Mouse (Mus musculus) hindbrain, embryonic 13.5 days (tissue): Measurements from ENCODE around the gene Tnpo2. TPM values are rescaled to one million over a fixed set of nuclear protein-coding genes. Genes with fewer than 3 reads are reported as not detected.

ENCODE experiments used
- ATAC-seq: fragments of 200-750 bp; cut with Nextera tagmentation; 2 replicates; pipeline ENCODE4 v1.8.0; 2017; ENCODE audit warnings: moderate TSS enrichment; ENCODE audit not compliant: low FRiP score
- H3K27ac ChIP-seq: fragments of 300-500 bp; sonication (generic); 2 replicates; pipeline ENCODE4 v1.5.1; 2015; ENCODE audit warnings: inconsistent platforms, mild to moderate bottlenecking, moderate library complexity
- H3K27me3 ChIP-seq: fragments of 300-500 bp; sonication (generic); 2 replicates; pipeline ENCODE4 v1.6.1; 2015; ENCODE audit warnings: mild to moderate bottlenecking, inconsistent platforms
- H3K36me3 ChIP-seq: fragments of 300-500 bp; sonication (generic); 2 replicates; pipeline ENCODE4 v1.6.1; 2015; ENCODE audit warnings: mild to moderate bottlenecking, inconsistent platforms
- H3K4me1 ChIP-seq: fragments of 300-500 bp; sonication (generic); replicated peaks from 2 replicates; pipeline ENCODE4 v1.6.1; 2015; ENCODE audit warnings: inconsistent platforms
- H3K4me2 ChIP-seq: fragments of 300-500 bp; sonication (generic); 2 replicates; pipeline ENCODE4 v1.6.1; 2015; ENCODE audit warnings: inconsistent platforms, mild to moderate bottlenecking, moderate library complexity
- H3K4me3 ChIP-seq: fragments of 300-500 bp; sonication (generic); 2 replicates; pipeline ENCODE4 v1.5.1; 2015; ENCODE audit warnings: mild to moderate bottlenecking, inconsistent platforms
- H3K9ac ChIP-seq: fragments of 300-500 bp; sonication (generic); 2 replicates; pipeline ENCODE4 v1.6.1; 2015; ENCODE audit warnings: mild to moderate bottlenecking, inconsistent platforms
- H3K9me3 ChIP-seq: fragments of 300-500 bp; sonication (generic); 2 replicates; pipeline ENCODE4 v1.6.1; 2016; ENCODE audit warnings: inconsistent platforms
- WGBS: fragments of 180-500 bp; shearing (Covaris S2); methylation state at CpG from one replicate; pipeline ENCODE4 v1.1.7; 2015; 5-methylcytosine and 5-hydroxymethylcytosine counted together
- polyA plus RNA-seq: library from polyadenylated mRNA; unstranded; fragments of >200 nt; fragmentation: Nextera tagmentation; extraction: Ambion mirVana; gene quantifications from 2 replicates; pipeline ENCODE4 v1.2.1, GENCODE M21; 2015

The Tnpo2 gene
- polyA plus RNA-seq: 48.8 and 54.7 TPM in 2 replicates

- Histone ChIP-seq H3K4me2 (peak within 1 kb of the TSS; percentile 97), H3K27me3 (no peaks in the 10 kb centered on the region), H3K4me1 (peaks cover 32% of the 10 kb centered on the region), H3K9me3 (no peaks in the 10 kb centered on the region), H3K27ac (peak within 1 kb of the TSS; percentile 99), H3K9ac (peak within 1 kb of the TSS; percentile 95), H3K4me3 (peak within 1 kb of the TSS; percentile 82), H3K36me3 (peaks cover 32% of the 10 kb centered on the region)
- WGBS: under 1% methylated on average over 58 of the region's 59 CpGs
- peak; percentile 93 for ATAC-seq
Measured at GRCm38 (mm10) chr8:85036718-85037365, at the start of gene Tnpo2. Gene Tnpo2, plus strand, starts transcription at chr8:85036915.

DNA sequence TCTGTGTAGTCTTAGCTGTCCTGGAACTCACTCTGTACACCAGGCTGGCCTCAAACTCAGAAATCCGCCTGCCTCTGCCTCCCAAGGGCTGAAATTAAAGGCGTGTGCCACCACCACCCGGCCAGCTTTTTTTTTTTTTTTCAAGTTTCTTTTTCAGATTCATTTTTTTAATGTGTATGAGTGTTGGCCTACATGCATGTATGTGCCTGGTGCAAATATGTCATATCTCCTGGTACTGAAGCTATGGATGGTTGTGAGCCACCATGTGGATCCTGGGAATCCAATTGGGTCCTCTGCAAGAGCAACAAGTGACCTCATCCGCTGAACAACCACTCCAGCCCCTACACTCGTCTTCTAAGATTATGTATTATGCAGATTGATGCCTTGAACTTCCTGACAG, 49.3 kb upstream of the Tnpo2 start:
- no peak overlapping the region for H3K4me2 ChIP-seq
- H3K27me3 ChIP-seq: peaks cover 55% of the 10 kb centered on the region
- no peak overlapping the region for H3K4me3 ChIP-seq
- H3K9me3 ChIP-seq: no peaks in the 10 kb centered on the region
- no peak for ATAC-seq
- H3K27ac ChIP-seq: no peak overlapping the region
- H3K36me3 ChIP-seq: no peaks in the 10 kb centered on the region
- WGBS: 85% methylated on average over 5 of the region's 5 CpGs
- peaks cover 41% of the 10 kb centered on the region for H3K4me1 ChIP-seq
- no peak overlapping the region for H3K9ac ChIP-seq

DNA sequence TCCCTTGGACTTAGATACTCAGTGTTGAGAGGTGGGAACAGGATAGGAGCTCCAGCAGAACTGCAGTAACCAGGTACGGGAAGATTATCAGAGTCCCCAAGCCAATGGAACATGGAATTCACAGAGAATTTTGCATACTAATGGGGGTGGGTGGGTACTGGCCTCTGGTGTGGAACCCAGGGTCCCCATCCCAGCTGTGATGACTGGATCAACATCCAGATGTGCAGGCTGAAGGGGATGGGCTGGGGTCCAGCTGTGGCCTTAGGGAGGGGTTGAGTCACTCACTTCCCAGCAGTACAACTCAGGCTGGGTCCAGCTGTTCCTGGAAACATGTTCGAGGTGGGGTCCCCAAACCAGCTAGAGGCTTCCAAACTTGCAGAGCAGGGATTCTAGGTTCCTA, 48.8 kb upstream of the Tnpo2 start:
- ATAC-seq: no peak
- Histone ChIP-seq H3K9me3 (no peaks in the 10 kb centered on the region), H3K27me3 (peaks cover 50% of the 10 kb centered on the region), H3K4me1 (peaks cover 41% of the 10 kb centered on the region), H3K27ac (no peak overlapping the region), H3K9ac (no peak overlapping the region), H3K4me2 (no peak overlapping the region), H3K4me3 (no peak overlapping the region), H3K36me3 (no peaks in the 10 kb centered on the region)
- WGBS: 65% methylated on average over 2 of the region's 2 CpGs

DNA sequence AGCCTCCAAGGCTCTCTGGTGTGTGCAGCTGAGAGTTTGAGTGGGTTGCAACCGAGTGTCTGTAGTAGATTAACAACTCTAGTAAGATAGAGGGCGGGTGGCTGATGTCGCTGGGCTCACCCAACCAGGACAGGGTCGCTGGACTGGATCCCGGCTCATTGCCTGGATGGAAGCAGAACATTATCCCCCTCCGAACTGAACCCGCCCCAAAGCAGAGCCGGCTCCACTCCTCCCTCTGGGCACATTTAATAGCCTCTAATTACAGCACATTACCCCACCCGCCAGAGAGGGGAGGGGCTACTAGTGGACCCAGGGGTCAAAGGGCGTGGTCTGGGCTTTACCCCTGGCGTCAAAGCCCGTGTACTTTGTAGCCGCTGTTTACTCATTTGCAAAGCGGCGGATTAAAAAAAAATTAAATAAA, 47.4 kb upstream of the Tnpo2 start:
- ATAC-seq: no peak
- H3K4me2 ChIP-seq: peak overlapping the region; percentile 86
- no peak overlapping the region for H3K27ac ChIP-seq
- H3K9me3 ChIP-seq: no peaks in the 10 kb centered on the region
- no peak overlapping the region for H3K4me3 ChIP-seq
- H3K27me3 ChIP-seq: peaks cover 51% of the 10 kb centered on the region
- 16% methylated on average over 15 of the region's 15 CpGs for WGBS
- no peaks in the 10 kb centered on the region for H3K36me3 ChIP-seq
- H3K9ac ChIP-seq: peak overlapping the region; percentile 75; the same call in 1 of the 2 replicates
- peaks cover 40% of the 10 kb centered on the region for H3K4me1 ChIP-seq

- peak; percentile 60 for ATAC-seq
- Histone ChIP-seq H3K27me3 (peaks cover 51% of the 10 kb centered on the region), H3K4me3 (peak overlapping the region; percentile 55), H3K9me3 (no peaks in the 10 kb centered on the region), H3K36me3 (no peaks in the 10 kb centered on the region), H3K9ac (peak overlapping the region; percentile 75), H3K4me2 (peak overlapping the region; percentile 86), H3K4me1 (peaks cover 36% of the 10 kb centered on the region), H3K27ac (peak overlapping the region; percentile 85)
- WGBS: under 1% methylated on average over 15 of the region's 15 CpGs
Measured at GRCm38 (mm10) chr8:84989810-84990209, 46.9 kb upstream of the Tnpo2 start.

DNA sequence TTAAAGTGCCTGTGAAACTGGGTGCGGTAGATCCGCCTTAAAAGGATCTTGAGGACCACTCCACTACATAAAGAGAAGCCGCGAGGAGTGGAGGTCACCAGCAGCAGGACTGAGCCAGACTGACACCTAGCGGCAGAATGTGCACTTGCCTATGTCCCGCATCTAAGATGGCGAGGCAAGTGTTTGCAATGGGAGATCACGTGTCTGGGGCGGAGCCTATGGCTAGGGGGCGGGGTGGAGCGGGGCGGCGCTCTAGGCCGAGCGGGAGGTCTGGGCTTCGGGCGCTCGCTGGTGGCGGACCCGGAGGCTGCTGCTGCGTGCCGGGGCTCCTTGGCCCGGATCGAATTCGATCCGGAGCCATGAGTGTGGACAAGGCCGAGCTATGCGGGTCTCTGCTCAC, 46.4 kb upstream of the Tnpo2 start, which contains the start of gene Hook2:
Gene Hook2 (plus strand): TSS at position 255 of the 400 bp plus-strand sequence.
- Histone ChIP-seq H3K9ac (peak within 1 kb of the TSS; percentile 78), H3K4me3 (peak within 1 kb of the TSS; percentile 55), H3K4me2 (peak within 1 kb of the TSS; percentile 86), H3K27me3 (peaks cover 55% of the 10 kb centered on the region), H3K4me1 (peaks cover 30% of the 10 kb centered on the region), H3K9me3 (no peaks in the 10 kb centered on the region), H3K36me3 (no peaks in the 10 kb centered on the region; the same call in 1 of the 2 replicates), H3K27ac (peak within 1 kb of the TSS; percentile 85)
- 0% methylated on average over 28 of the region's 28 CpGs for WGBS
- ATAC-seq: peak; percentile 89

- 3% methylated on average over 15 of the region's 15 CpGs for WGBS
- peak overlapping the region; percentile 73 for H3K27ac ChIP-seq
- no peaks in the 10 kb centered on the region for H3K9me3 ChIP-seq
- H3K27me3 ChIP-seq: peaks cover 56% of the 10 kb centered on the region
- H3K9ac ChIP-seq: peak overlapping the region; percentile 78
- ATAC-seq: peak; percentile 55
- peak overlapping the region; percentile 86 for H3K4me2 ChIP-seq
- peak overlapping the region; percentile 55 for H3K4me3 ChIP-seq
- peaks cover 3% of the 10 kb centered on the region; the same call in 1 of the 2 replicates for H3K36me3 ChIP-seq
- H3K4me1 ChIP-seq: peaks cover 29% of the 10 kb centered on the region
Measured at GRCm38 (mm10) chr8:84990836-84991235, 45.9 kb upstream of the Tnpo2 start.

GRCm38 (mm10) chr8:84994375-84994774, 42.3 kb upstream of the Tnpo2 start:
- WGBS: 89% methylated on average over 9 of the region's 9 CpGs
- peaks cover 9% of the 10 kb centered on the region; the same call in 1 of the 2 replicates for H3K36me3 ChIP-seq
- H3K9me3 ChIP-seq: no peaks in the 10 kb centered on the region
- no peak overlapping the region for H3K4me3 ChIP-seq
- H3K9ac ChIP-seq: no peak overlapping the region
- H3K4me2 ChIP-seq: no peak overlapping the region
- peaks cover 29% of the 10 kb centered on the region for H3K4me1 ChIP-seq
- peaks cover 38% of the 10 kb centered on the region for H3K27me3 ChIP-seq
- no peak for ATAC-seq
- no peak overlapping the region for H3K27ac ChIP-seq

- 14% methylated on average over 25 of the region's 25 CpGs for WGBS
- no peak overlapping the region for H3K4me3 ChIP-seq
- 0 out of 2 replicates have a peak overlapping the region, but pooled peaks have one; percentile 15 for H3K4me2 ChIP-seq
- H3K27me3 ChIP-seq: peaks cover 38% of the 10 kb centered on the region
- no peak overlapping the region for H3K9ac ChIP-seq
- peaks cover 22% of the 10 kb centered on the region for H3K4me1 ChIP-seq
- peaks cover 9% of the 10 kb centered on the region; the same call in 1 of the 2 replicates for H3K36me3 ChIP-seq
- no peaks in the 10 kb centered on the region for H3K9me3 ChIP-seq
- H3K27ac ChIP-seq: no peak overlapping the region
- no peak for ATAC-seq
Measured at GRCm38 (mm10) chr8:84995680-84996079, 41.0 kb upstream of the Tnpo2 start.

- no peaks in the 10 kb centered on the region for H3K9me3 ChIP-seq
- H3K36me3 ChIP-seq: peaks cover 9% of the 10 kb centered on the region; the same call in 1 of the 2 replicates
- ATAC-seq: no peak
- H3K27ac ChIP-seq: no peak overlapping the region
- no peak overlapping the region for H3K4me2 ChIP-seq
- WGBS: 75% methylated on average over 5 of the region's 5 CpGs
- no peak overlapping the region for H3K4me3 ChIP-seq
- no peak overlapping the region for H3K9ac ChIP-seq
- peaks cover 15% of the 10 kb centered on the region for H3K4me1 ChIP-seq
- H3K27me3 ChIP-seq: peaks cover 38% of the 10 kb centered on the region
Measured at GRCm38 (mm10) chr8:84996978-84997377, 39.7 kb upstream of the Tnpo2 start.

GRCm38 (mm10) chr8:84997649-84998295, 38.9 kb upstream of the Tnpo2 start:
- Histone ChIP-seq H3K27ac (peak overlapping the region; percentile 26; the same call in 1 of the 2 replicates), H3K9ac (peak overlapping the region; percentile 53), H3K9me3 (no peaks in the 10 kb centered on the region), H3K4me2 (peak overlapping the region; percentile 31), H3K4me3 (peak overlapping the region; percentile 8; the same call in 1 of the 2 replicates), H3K4me1 (peaks cover 15% of the 10 kb centered on the region), H3K27me3 (peaks cover 38% of the 10 kb centered on the region), H3K36me3 (peaks cover 15% of the 10 kb centered on the region)
- 1% methylated on average over 19 of the region's 19 CpGs for WGBS
- ATAC-seq: peak; percentile 71

DNA sequence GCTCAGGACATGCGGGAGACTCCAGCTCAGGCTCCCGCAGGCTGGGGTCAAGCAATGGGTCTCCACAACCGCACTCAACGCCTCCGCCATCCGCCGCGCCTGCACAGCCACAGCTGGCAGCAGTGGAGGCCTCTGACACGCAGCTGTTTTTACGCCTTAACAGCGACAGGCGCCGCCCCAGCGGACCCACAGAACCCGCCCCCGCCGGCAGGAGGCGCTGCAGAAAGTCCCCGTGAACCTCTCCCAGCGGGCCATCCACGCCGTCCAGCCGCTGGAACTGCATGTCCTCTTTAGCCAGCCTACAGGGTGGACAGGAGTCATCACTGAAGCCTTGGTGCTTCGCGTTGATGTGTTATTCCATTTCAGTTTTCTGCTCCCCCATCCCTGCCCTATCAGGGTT, 29.0 kb upstream of the Tnpo2 start:
- ATAC-seq: no peak
- peaks cover 3% of the 10 kb centered on the region; the same call in 1 of the 2 replicates for H3K36me3 ChIP-seq
- no peak overlapping the region for H3K4me3 ChIP-seq
- H3K4me2 ChIP-seq: no peak overlapping the region
- 18% methylated on average over 25 of the region's 25 CpGs for WGBS
- peaks cover 54% of the 10 kb centered on the region for H3K27me3 ChIP-seq
- H3K9ac ChIP-seq: no peak overlapping the region
- no peak overlapping the region for H3K27ac ChIP-seq
- H3K4me1 ChIP-seq: no peaks in the 10 kb centered on the region
- no peaks in the 10 kb centered on the region for H3K9me3 ChIP-seq
